Mouse (Mus musculus): ENCODE results near the gene Fshr. TPM values are rescaled to one million over a fixed set of nuclear protein-coding genes. Genes with fewer than 3 reads are reported as not detected.
A peak's percentile ranks its signal among the peaks of the same experiment; 100 is the strongest.

Fshr gene
- total and polyA plus RNA-seq, 3 experiments = not detected

- no peak overlapping the region for H3K9ac ChIP-seq (ENCODE audit: control insufficient read depth, low read depth, low read length, poor library complexity, severe bottlenecking)
- no peaks in the 10 kb centered on the region for H3K36me3 ChIP-seq (ENCODE audit: control insufficient read depth in 1 of 2, insufficient read depth in 2 of 2, low read length in 2 of 2)
- H3K79me2 ChIP-seq (ENCODE audit: control insufficient read depth, insufficient read depth, low read length, poor library complexity) = no peaks in the 10 kb centered on the region
- no peaks in the 10 kb centered on the region for H3K4me1 ChIP-seq (ENCODE audit: control insufficient read depth in 1 of 2, insufficient read depth in 2 of 2, low read length in 2 of 2)
- no peak for DNase-seq (ENCODE audit: low read depth, low spot score)
- no peaks in the 10 kb centered on the region for H3K27me3 ChIP-seq (ENCODE audit: control insufficient read depth in 1 of 2, insufficient read depth in 2 of 2, low read length in 2 of 2)
- TF ChIP-seq GABPA (IDR thresholded peaks at IDR 0.05; ENCODE audit: low read depth, low read length) (no peak), E2F4 (IDR thresholded peaks at IDR 0.05; ENCODE audit: borderline replicate concordance, low read depth, low read length) (no peak), HCFC1 (IDR thresholded peaks at IDR 0.05; ENCODE audit: low read depth, low read length) (no peak), ZMIZ1 (IDR thresholded peaks at IDR 0.05; ENCODE audit: low read depth, low read length) (no peak)
- H3K27ac ChIP-seq (ENCODE audit: control insufficient read depth, low read depth, low read length) = no peak overlapping the region
- H3K4me3 ChIP-seq (ENCODE audit: control insufficient read depth in 1 of 2, insufficient read depth in 1 of 2, low read depth in 2 of 2, low read length in 2 of 2) = no peak overlapping the region
- H3K9me3 ChIP-seq (replicated peaks; ENCODE audit: insufficient read depth, low read length) = no peaks in the 10 kb centered on the region
Observed at GRCm38 (mm10) chr17:89119250-89119649, 81.2 kb downstream of the Fshr start.

GRCm38 (mm10) chr17:89113944-89114343 is 86.5 kb downstream of the Fshr start:
- Histone ChIP-seq H3K4me1 (ENCODE audit: control insufficient read depth in 1 of 2, insufficient read depth in 2 of 2, low read length in 2 of 2) (no peaks in the 10 kb centered on the region; a peak in 1 of 4 replicates), H3K27me3 (ENCODE audit: control insufficient read depth in 1 of 2, insufficient read depth in 2 of 2, low read length in 2 of 2) (no peaks in the 10 kb centered on the region), H3K9ac (ENCODE audit: control insufficient read depth, low read depth, low read length, poor library complexity, severe bottlenecking) (no peak overlapping the region), H3K4me3 (ENCODE audit: control insufficient read depth in 1 of 2, insufficient read depth in 1 of 2, low read depth in 2 of 2, low read length in 2 of 2) (no peak overlapping the region), H3K36me3 (ENCODE audit: control insufficient read depth in 1 of 2, insufficient read depth in 2 of 2, low read length in 2 of 2) (no peaks in the 10 kb centered on the region; a peak in 1 of 4 replicates), H3K79me2 (ENCODE audit: control insufficient read depth, insufficient read depth, low read length, poor library complexity) (no peaks in the 10 kb centered on the region), H3K9me3 (replicated peaks; ENCODE audit: insufficient read depth, low read length) (no peaks in the 10 kb centered on the region), H3K27ac (ENCODE audit: control insufficient read depth, low read depth, low read length) (no peak overlapping the region)
- peak; percentile 56 for DNase-seq (ENCODE audit: low read depth, low spot score)
- TF ChIP-seq SIN3A (IDR thresholded peaks at IDR 0.05; ENCODE audit: low read length) (no peak), ETS1 (IDR thresholded peaks at IDR 0.05; ENCODE audit: low read depth, low read length) (0 out of 2 replicates have a peak, but pooled peaks have one; percentile 43), MYB (IDR thresholded peaks at IDR 0.05; ENCODE audit: low read depth, low read length) (0 out of 2 replicates have a peak, but pooled peaks have one; percentile 25), GATA1 (IDR thresholded peaks at IDR 0.05; ENCODE audit: low read depth, low read length) (peak; percentile 29; the same call in 1 of the 2 replicates), ZMIZ1 (IDR thresholded peaks at IDR 0.05; ENCODE audit: low read depth, low read length) (no peak), POLR2AphosphoS2 (IDR thresholded peaks at IDR 0.05; ENCODE audit: low read length) (no peak), MAZ (IDR thresholded peaks at IDR 0.05; ENCODE audit: low read depth, low read length) (0 out of 2 replicates have a peak, but pooled peaks have one; percentile 23), TCF12 (IDR thresholded peaks at IDR 0.05; ENCODE audit: low read depth, low read length) (0 out of 2 replicates have a peak, but pooled peaks have one; percentile 8), MYC (IDR thresholded peaks at IDR 0.05; ENCODE audit: low read depth, low read length) (peak; percentile 74; the same call in 1 of the 2 replicates), BHLHE40 (IDR thresholded peaks at IDR 0.05; ENCODE audit: borderline replicate concordance, low read depth, low read length) (peak; percentile 67; the same call in 1 of the 2 replicates), EP300 (IDR thresholded peaks at IDR 0.05; ENCODE audit: low read depth in 1 of 2, low read length in 2 of 2) (peak; percentile 49 to 63; a peak in 2 of 4 replicates), USF1 (IDR thresholded peaks at IDR 0.05; ENCODE audit: low read depth, low read length) (peak; percentile 71), MAX (IDR thresholded peaks at IDR 0.05; ENCODE audit: low read length) (peak; percentile 97), ELF1 (IDR thresholded peaks at IDR 0.05; ENCODE audit: low read depth, low read length) (peak; percentile 62; the same call in 1 of the 2 replicates), RCOR1 (IDR thresholded peaks at IDR 0.05; ENCODE audit: low read depth, low read length) (0 out of 2 replicates have a peak, but pooled peaks have one; percentile 12)

Measured in MEL (cell line).